Mouse (Mus musculus): ENCODE measurements around the gene Fez2.

The Fez2 gene

GRCm38 (mm10) chr17:78364555-78365302 lies 53.2 kb downstream of the Fez2 start:
- no peak for DNase-seq

- peak; percentile 49 to 73 for DNase-seq
These were observed 55.8 kb downstream of the Fez2 start for GRCm38 (mm10) chr17:78361939-78362728.

GRCm38 (mm10) chr17:78358251-78358726 lies 59.7 kb downstream of the Fez2 start:
- DNase-seq: no peak

GRCm38 (mm10) chr17:78357753-78358152 lies 60.2 kb downstream of the Fez2 start:
- no peak for DNase-seq

GRCm38 (mm10) chr17:78355611-78356010 lies 62.3 kb downstream of the Fez2 start:
- DNase-seq: no peak

GRCm38 (mm10) chr17:78354871-78355270 lies 63.1 kb downstream of the Fez2 start:
- DNase-seq: no peak

- no peak for DNase-seq
These were observed 63.5 kb downstream of the Fez2 start for GRCm38 (mm10) chr17:78354411-78354810.

- DNase-seq: no peak
These were observed 65.5 kb downstream of the Fez2 start for GRCm38 (mm10) chr17:78352500-78352855.

GRCm38 (mm10) chr17:78351676-78352499 lies 66.1 kb downstream of the Fez2 start:
- peak in 1 of 2 experiments; percentile 23 for DNase-seq

- DNase-seq: peak in 1 of 2 experiments; percentile 55
These were observed 70.7 kb downstream of the Fez2 start for GRCm38 (mm10) chr17:78347111-78347801.

- no peak for DNase-seq
These were observed 74.3 kb downstream of the Fez2 start for GRCm38 (mm10) chr17:78343688-78344087.

GRCm38 (mm10) chr17:78335250-78335649 lies 82.7 kb downstream of the Fez2 start:
- no peak for DNase-seq

- DNase-seq: no peak
These were observed 84.7 kb downstream of the Fez2 start for GRCm38 (mm10) chr17:78333275-78333674.

GRCm38 (mm10) chr17:78331438-78331837 lies 86.5 kb downstream of the Fez2 start:
- DNase-seq: no peak

GRCm38 (mm10) chr17:78328287-78328686 lies 89.7 kb downstream of the Fez2 start:
- DNase-seq: no peak

GRCm38 (mm10) chr17:78327187-78327586 lies 90.8 kb downstream of the Fez2 start:
- DNase-seq: no peak

GRCm38 (mm10) chr17:78326381-78326780 lies 91.6 kb downstream of the Fez2 start:
- no peak for DNase-seq

GRCm38 (mm10) chr17:78325761-78326332 lies 92.1 kb downstream of the Fez2 start:
- no peak for DNase-seq

GRCm38 (mm10) chr17:78322369-78323335 lies 95.3 kb downstream of the Fez2 start:
- no peak for DNase-seq

GRCm38 (mm10) chr17:78321216-78321835 lies 96.6 kb downstream of the Fez2 start:
- no peak for DNase-seq

All from kidney, postnatal 25 days (tissue).